Mouse (Mus musculus) ovary, adult 10 weeks (tissue): ENCODE measurements around the gene Pde6h. TPM values are rescaled to one million over a fixed set of nuclear protein-coding genes. Genes with fewer than 3 reads are reported as not detected.

Experiments
- polyA plus RNA-seq: library from polyadenylated mRNA; stranded (reverse); fragments of 350-450 nt; fragmentation: Illumina TruSeq; extraction: RNeasy Lipid Tissue Mini Kit (QIAGEN cat#74804); gene quantifications from one replicate; pipeline ENCODE4 v1.2.3, GENCODE M21; 2014

Pde6h gene
- not detected for polyA plus RNA-seq

DNA sequence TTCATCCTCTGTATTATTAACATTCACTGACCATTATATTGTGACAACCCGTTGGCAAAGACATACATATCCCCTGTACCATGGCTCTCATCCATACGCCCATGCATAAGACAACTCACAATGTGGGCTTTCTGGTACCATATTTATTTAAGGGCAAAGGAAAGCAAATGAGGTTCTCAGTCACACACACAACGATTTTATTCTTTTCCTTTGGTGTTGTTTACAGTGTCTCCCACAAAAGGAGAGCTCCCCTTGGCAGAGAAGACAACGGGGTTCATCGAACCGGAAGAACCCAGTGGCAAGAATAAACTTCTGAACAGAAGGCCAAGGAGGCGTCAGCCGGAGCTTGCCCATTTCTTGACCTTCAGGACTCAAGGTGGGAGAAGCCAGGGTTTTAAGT lies at the start of gene Pde6h:
Gene Pde6h (plus strand): TSS at position 301 of the 400 bp plus-strand sequence.

GRCm38 (mm10) chr6:136875670-136876069 lies 48.0 kb upstream of the Pde6h start, which contains the start of gene Mgp:
TSS of gene Mgp (minus strand) at chr6:136875823.

DNA sequence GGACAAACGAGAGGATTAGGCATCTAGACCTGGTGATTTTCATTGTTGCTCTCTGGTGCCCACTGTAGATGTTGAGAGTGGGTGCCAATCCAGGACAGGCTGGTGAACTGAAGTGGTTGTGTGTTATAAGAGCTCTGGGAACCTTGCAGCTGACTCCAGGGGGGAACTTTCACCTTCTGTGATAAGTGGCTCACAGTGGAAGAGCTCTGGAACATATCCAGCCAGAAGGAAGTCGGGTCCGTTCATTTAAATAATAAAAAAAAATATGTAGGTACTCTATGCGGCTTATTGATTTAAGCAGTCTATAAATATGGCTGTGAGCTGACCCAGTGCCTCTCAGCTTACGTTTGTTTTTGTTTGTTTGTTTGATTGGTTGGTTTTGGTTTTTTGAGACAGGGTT lies 1.6 kb upstream of the Pde6h start, which contains the start of gene Erp27:
Gene Erp27 (minus strand): TSS at position 101 of the 400 bp plus-strand sequence.

GRCm38 (mm10) chr6:136941051-136942021 lies 17.7 kb downstream of the Pde6h start, which contains the start of gene Arhgdib:
TSS of gene Arhgdib (minus strand) at chr6:136941899.

Other genes starting within 250 kb of the Pde6h start
- gene Gucy2c, start 142.1 kb upstream of the Pde6h start, polyA plus RNA-seq, result not detected
- not detected for gene Hist4h4, start 119.4 kb upstream of the Pde6h start, polyA plus RNA-seq
- gene H2afj, start 115.6 kb upstream of the Pde6h start, polyA plus RNA-seq, result 4.6 TPM
- gene BC049715, start 96.2 kb upstream of the Pde6h start, polyA plus RNA-seq, result 0.51 TPM
- gene Wbp11, start 95.6 kb upstream of the Pde6h start, polyA plus RNA-seq, result 142 TPM
- gene Smco3, start 88.4 kb upstream of the Pde6h start, polyA plus RNA-seq, result 0.57 TPM
- 25.6 TPM for gene Art4, start 66.1 kb upstream of the Pde6h start, polyA plus RNA-seq
- gene Mgp, start 48.0 kb upstream of the Pde6h start, polyA plus RNA-seq, result 138 TPM
- not detected for gene Erp27, start 1.7 kb upstream of the Pde6h start, polyA plus RNA-seq
- gene Arhgdib, start 18.1 kb downstream of the Pde6h start, polyA plus RNA-seq, result 11.5 TPM
- gene Rerg, start 246.7 kb downstream of the Pde6h start, polyA plus RNA-seq, result 130 TPM